15 mouse cellular contexts compared by ENCODE assay signal in genomic region chr17:4991600-4991999, GRCm38 (mm10). TPM values are rescaled to one million over a fixed set of nuclear protein-coding genes. Genes with fewer than 3 reads are reported as not detected.
DNase-seq lines count a peak whose midpoint lies in the region; ATAC-seq lines count a peak whose summit lies in the region.
"Had no signal": no experiment of that assay in that cellular context is flagged by ENCODE, and none has a peak within 500 bp of the region (broad histone marks: within the 10 kb centered on the region; RNA-seq: fewer than 3 reads in every experiment).

No protein-coding gene starts in this region.

- no peaks in the 10 kb centered on the region for H3K9me3 ChIP-seq in neural tube, embryonic 12.5 days
- H3K9me3 ChIP-seq in midbrain, embryonic 13.5 days, result no peaks in the 10 kb centered on the region

- no peaks in the 10 kb centered on the region for H3K27me3 ChIP-seq in neural tube, embryonic 12.5 days (replicated peaks)
- peaks cover 31% of the 10 kb centered on the region for H3K27me3 ChIP-seq in midbrain, embryonic 13.5 days

- H3K4me2 ChIP-seq in neural tube, embryonic 12.5 days (replicated peaks), result peak overlapping the region; percentile 30
- peak overlapping the region; percentile 30; the same call in 1 of the 2 replicates for H3K4me2 ChIP-seq in midbrain, embryonic 13.5 days (replicated peaks)

- peaks cover 17% of the 10 kb centered on the region for H3K4me1 ChIP-seq in neural tube, embryonic 12.5 days
- H3K4me1 ChIP-seq in midbrain, embryonic 13.5 days (replicated peaks), result peaks cover 32% of the 10 kb centered on the region

- 52% methylated on average over 10 of the region's 10 CpGs for WGBS in neural tube, embryonic 12.5 days
- 17% methylated on average over 10 of the region's 10 CpGs for WGBS in midbrain, embryonic 13.5 days

- H3K36me3 ChIP-seq in neural tube, embryonic 12.5 days, result no peaks in the 10 kb centered on the region
- no peaks in the 10 kb centered on the region for H3K36me3 ChIP-seq in midbrain, embryonic 13.5 days

- no peak overlapping the region for H3K4me3 ChIP-seq in neural tube, embryonic 12.5 days
- H3K4me3 ChIP-seq in midbrain, embryonic 13.5 days (replicated peaks), result no peak overlapping the region
- H3K4me3 ChIP-seq: gastrocnemius, adult 2 months had no signal

- H3K27ac ChIP-seq in neural tube, embryonic 12.5 days, result no peak overlapping the region
- H3K27ac ChIP-seq in midbrain, embryonic 13.5 days, result peak overlapping the region; percentile 60
- H3K27ac ChIP-seq: gastrocnemius, adult 2 months had no signal

- ATAC-seq in CD4-positive, CD25-positive, alpha-beta regulatory T cell, adult 4 months, result no peak
- ATAC-seq in neural tube, embryonic 12.5 days (ENCODE audit: low FRiP score, low read depth), result no peak
- no peak for ATAC-seq in midbrain, embryonic 13.5 days

- no peak overlapping the region for H3K9ac ChIP-seq in neural tube, embryonic 12.5 days
- H3K9ac ChIP-seq in midbrain, embryonic 13.5 days (replicated peaks), result no peak overlapping the region

- peak; percentile 26 for DNase-seq in CD4-positive, CD25-positive, alpha-beta regulatory T cell, adult 2 months (ENCODE audit: low read depth, low spot score)
- DNase-seq in neural tube, embryonic 10.5 days (ENCODE audit: extremely low spot score, low spot score), result no peak
- no peak for DNase-seq in spleen, adult 12 weeks (ENCODE audit: low spot score)
- no peak for DNase-seq in left cerebral cortex, postnatal 10 days (ENCODE audit: extremely low spot score in 1 of 2, low spot score in 2 of 2)
- no peak for DNase-seq in spleen, postnatal 10 days (ENCODE audit: low spot score in 2 of 2)
- DNase-seq: adrenal gland, postnatal 36 days; cerebellum, adult 9-11 months; gastrocnemius, adult 2 months; heart, postnatal 10 days; liver; lung, adult 2 months; thymus, postnatal 4 days had no signal

- intact Hi-C loops in left cerebral cortex, postnatal 10 days (cut with DNase I), result loop anchor here (5.0 kb wide), 1 partner anchor 214 kb away; no protein-coding TSS in a partner anchor

RNA-seq across cellular contexts. Expression of gene Arid1b, which starts 2.5 kb away (rescaled TPM):
- polyA plus RNA-seq in CD4-positive, CD25-positive, alpha-beta regulatory T cell, adult 4 months (2017; shearing (Covaris generic)), result 10 to 100 TPM; 12.5 to 16.0 TPM
- 18.6 and 18.7 TPM in 2 replicates for polyA plus RNA-seq in neural tube, embryonic 12.5 days (2016; fragmentation: Nextera tagmentation; extraction: Ambion mirVana)
- 14.0 and 14.8 TPM in 2 replicates for polyA plus RNA-seq in midbrain, embryonic 13.5 days (2015; fragmentation: Nextera tagmentation; extraction: Ambion mirVana)
- 10 to 100 TPM; 77.4 to 83.3 TPM for total RNA-seq in left cerebral cortex, postnatal 10 days (2021)
